Mouse (Mus musculus) heart, embryonic 14.5 days (tissue): Measurements from ENCODE around the gene Shisa7. TPM values are rescaled to one million over a fixed set of nuclear protein-coding genes. Genes with fewer than 3 reads are reported as not detected.

Source experiments
- ATAC-seq: fragments of 200-750 bp; cut with Nextera tagmentation; 2 replicates; pipeline ENCODE4 v1.8.0; 2017; ENCODE audit warnings: low read depth, moderate TSS enrichment; ENCODE audit not compliant: insufficient number of reproducible peaks, insufficient read depth, low FRiP score
- H3K27ac ChIP-seq, 2 experiments: fragments of 200-500 bp in 1 of 2; fragments of 300-500 bp in 1 of 2; sonication (generic) in 1 of 2; replicated peaks in 1 of 2; 2 replicates each; pipeline ENCODE4 v1.5.1; 2012 to 2014; ENCODE audit warnings: low read depth in 2 of 2, low read length in 2 of 2, control low read depth in 1 of 2, mild to moderate bottlenecking in 1 of 2, mixed read lengths in 1 of 2; ENCODE audit not compliant: control insufficient read depth in 1 of 2, insufficient read depth in 1 of 2
- H3K27me3 ChIP-seq: fragments of 300-500 bp; sonication (generic); 2 replicates; pipeline ENCODE4 v1.6.1; 2014; ENCODE audit warnings: mild to moderate bottlenecking, low read length, control low read depth; ENCODE audit not compliant: control insufficient read depth, insufficient read depth
- H3K36me3 ChIP-seq: fragments of 300-500 bp; sonication (generic); 2 replicates; pipeline ENCODE4 v1.6.1; 2014; ENCODE audit warnings: mild to moderate bottlenecking, control low read depth, low read length, mixed read lengths; ENCODE audit not compliant: control insufficient read depth, insufficient read depth
- H3K4me1 ChIP-seq, 2 experiments: fragments of 200-500 bp in 1 of 2; fragments of 300-500 bp in 1 of 2; sonication (generic) in 1 of 2; 2 replicates each; pipeline ENCODE4 v1.6.1; 2012 to 2014; ENCODE audit warnings: low read length in 2 of 2, control low read depth in 1 of 2, mixed read lengths in 1 of 2; ENCODE audit not compliant: control insufficient read depth in 2 of 2, insufficient read depth in 2 of 2
- H3K4me2 ChIP-seq: fragments of 300-500 bp; sonication (generic); 2 replicates; pipeline ENCODE4 v1.6.1; 2014; ENCODE audit warnings: mild to moderate bottlenecking, low read length
- H3K4me3 ChIP-seq, 2 experiments: fragments of 200-500 bp in 1 of 2; fragments of 300-500 bp in 1 of 2; sonication (generic) in 1 of 2; 2 replicates each; pipeline ENCODE4 v1.5.1; 2012 to 2014; ENCODE audit warnings: low read length in 2 of 2, mild to moderate bottlenecking in 2 of 2, control low read depth in 1 of 2, low read depth in 1 of 2, moderate library complexity in 1 of 2; ENCODE audit not compliant: control insufficient read depth in 1 of 2, insufficient read depth in 1 of 2
- H3K9ac ChIP-seq: fragments of 300-500 bp; sonication (generic); 2 replicates; pipeline ENCODE4 v1.6.1; 2014; ENCODE audit warnings: mild to moderate bottlenecking, low read length
- H3K9me3 ChIP-seq: fragments of 300-500 bp; sonication (generic); 2 replicates; pipeline ENCODE4 v1.6.1; 2016; ENCODE audit warnings: low read length, control low read depth; ENCODE audit not compliant: control insufficient read depth
- WGBS: fragments of 180-500 bp; shearing (Covaris S2); extraction: QIAGEN DNeasy Blood & Tissue Kit; methylation state at CpG from one replicate; pipeline ENCODE4 v1.1.7; 2014; 5-methylcytosine and 5-hydroxymethylcytosine counted together
- polyA plus RNA-seq: library from polyadenylated mRNA; unstranded; fragments of >200 nt; fragmentation: Nextera tagmentation; extraction: Ambion mirVana; gene quantifications from 2 replicates; pipeline ENCODE4 v1.2.1, GENCODE M21; 2014

Gene Shisa7
- polyA plus RNA-seq, 1 experiment from 2014 or later = 0.05 TPM

- H3K9ac ChIP-seq = no peak overlapping the region; the same call in 1 of the 2 replicates
- H3K4me3 ChIP-seq = peak overlapping the region; percentile 18 to 30; a peak in 3 of 4 replicates
- H3K27ac ChIP-seq = no peak overlapping the region
- whole genome bisulfite sequencing = 4% methylated on average over 13 of the region's 13 CpGs
- no peaks in the 10 kb centered on the region for H3K36me3 ChIP-seq
- H3K9me3 ChIP-seq = no peaks in the 10 kb centered on the region
- peaks cover 2 to 14% of the 10 kb centered on the region in 2 experiments; a peak in 2 of 4 replicates for H3K4me1 ChIP-seq
- H3K27me3 ChIP-seq = peaks cover 61% of the 10 kb centered on the region
- H3K4me2 ChIP-seq = peak overlapping the region; percentile 63
- no peak for ATAC-seq
These were observed 417 bp upstream of the Shisa7 start for GRCm38 (mm10) chr7:4844917-4845309.

GRCm38 (mm10) chr7:4843604-4844244 lies 772 bp downstream of the Shisa7 start:
- H3K4me1 ChIP-seq = peaks cover 2 to 14% of the 10 kb centered on the region in 2 experiments; a peak in 2 of 4 replicates
- peaks cover 67% of the 10 kb centered on the region for H3K27me3 ChIP-seq
- H3K4me3 ChIP-seq = peak overlapping the region; percentile 6 to 30; a peak in 3 of 4 replicates
- H3K27ac ChIP-seq = no peak overlapping the region
- H3K4me2 ChIP-seq = peak overlapping the region; percentile 63
- H3K9ac ChIP-seq = no peak overlapping the region
- 2% methylated on average over 33 of the region's 34 CpGs for WGBS
- no peaks in the 10 kb centered on the region for H3K36me3 ChIP-seq
- peak; percentile 5; the same call in 1 of the 2 replicates for ATAC-seq
- no peaks in the 10 kb centered on the region for H3K9me3 ChIP-seq

- ATAC-seq = no peak
- Histone ChIP-seq H3K9ac (peak overlapping the region; percentile 4; the same call in 1 of the 2 replicates), H3K27ac (no peak overlapping the region), H3K36me3 (no peaks in the 10 kb centered on the region), H3K4me2 (peak overlapping the region; percentile 49), H3K4me3 (peak overlapping the region in 1 of 2 experiments; percentile 24; a peak in 2 of 4 replicates), H3K9me3 (no peaks in the 10 kb centered on the region), H3K27me3 (peaks cover 66% of the 10 kb centered on the region), H3K4me1 (peaks cover 2 to 14% of the 10 kb centered on the region in 2 experiments; a peak in 2 of 4 replicates)
- 3% methylated on average over 16 of the region's 16 CpGs for WGBS
These were observed 1.8 kb downstream of the Shisa7 start for GRCm38 (mm10) chr7:4842634-4843131.

GRCm38 (mm10) chr7:4842077-4842476 lies 2.4 kb downstream of the Shisa7 start:
- Histone ChIP-seq H3K4me1 (peaks cover 2 to 14% of the 10 kb centered on the region in 2 experiments; a peak in 2 of 4 replicates), H3K4me2 (no peak overlapping the region), H3K27me3 (peaks cover 72% of the 10 kb centered on the region), H3K36me3 (no peaks in the 10 kb centered on the region), H3K27ac (no peak overlapping the region), H3K9me3 (no peaks in the 10 kb centered on the region), H3K4me3 (no peak overlapping the region), H3K9ac (no peak overlapping the region)
- no peak for ATAC-seq
- 42% methylated on average over 5 of the region's 5 CpGs for WGBS

GRCm38 (mm10) chr7:4837639-4838038 lies 6.9 kb downstream of the Shisa7 start:
- Histone ChIP-seq H3K4me3 (no peak overlapping the region), H3K4me1 (peaks cover 2 to 6% of the 10 kb centered on the region in 2 experiments; a peak in 3 of 4 replicates), H3K9me3 (no peaks in the 10 kb centered on the region), H3K9ac (no peak overlapping the region), H3K27ac (no peak overlapping the region), H3K4me2 (no peak overlapping the region), H3K27me3 (peaks cover 72% of the 10 kb centered on the region), H3K36me3 (no peaks in the 10 kb centered on the region)
- WGBS = 0% methylated on average over 1 of the region's 1 CpGs
- no peak for ATAC-seq

- peak; percentile 20; the same call in 1 of the 2 replicates for ATAC-seq
- Histone ChIP-seq H3K27ac (no peak overlapping the region), H3K36me3 (no peaks in the 10 kb centered on the region), H3K4me3 (peak overlapping the region; percentile 49 to 52), H3K9me3 (no peaks in the 10 kb centered on the region), H3K4me1 (peaks cover 2 to 5% of the 10 kb centered on the region in 2 experiments; a peak in 2 of 4 replicates), H3K9ac (peak overlapping the region; percentile 48; the same call in 1 of the 2 replicates), H3K27me3 (peaks cover 69% of the 10 kb centered on the region), H3K4me2 (peak overlapping the region; percentile 84)
- under 1% methylated on average over 51 of the region's 51 CpGs for WGBS
These were observed 8.1 kb downstream of the Shisa7 start for GRCm38 (mm10) chr7:4836351-4836792.

- peak overlapping the region; percentile 84 for H3K4me2 ChIP-seq
- H3K27ac ChIP-seq = no peak overlapping the region
- no peaks in the 10 kb centered on the region for H3K36me3 ChIP-seq
- peaks cover 2 to 5% of the 10 kb centered on the region in 2 experiments; a peak in 2 of 4 replicates for H3K4me1 ChIP-seq
- peak overlapping the region; percentile 8; the same call in 1 of the 2 replicates for H3K9ac ChIP-seq
- peak overlapping the region; percentile 49 to 52 for H3K4me3 ChIP-seq
- 4% methylated on average over 31 of the region's 34 CpGs for WGBS
- peaks cover 72% of the 10 kb centered on the region for H3K27me3 ChIP-seq
- H3K9me3 ChIP-seq = no peaks in the 10 kb centered on the region
- ATAC-seq = 0 out of 2 replicates have a peak, but pooled peaks have one; percentile 8
These were observed 8.7 kb downstream of the Shisa7 start for GRCm38 (mm10) chr7:4835631-4836327.
